Mouse (Mus musculus) Muller cell, postnatal 12 days (primary cell): ENCODE data around the gene Tnik.

Experiments
- DNase-seq: peaks from one replicate; pipeline ENCODE4 v3.0.0-alpha.2; 2015; ENCODE audit errors: inconsistent ontology term

Gene Tnik

DNA sequence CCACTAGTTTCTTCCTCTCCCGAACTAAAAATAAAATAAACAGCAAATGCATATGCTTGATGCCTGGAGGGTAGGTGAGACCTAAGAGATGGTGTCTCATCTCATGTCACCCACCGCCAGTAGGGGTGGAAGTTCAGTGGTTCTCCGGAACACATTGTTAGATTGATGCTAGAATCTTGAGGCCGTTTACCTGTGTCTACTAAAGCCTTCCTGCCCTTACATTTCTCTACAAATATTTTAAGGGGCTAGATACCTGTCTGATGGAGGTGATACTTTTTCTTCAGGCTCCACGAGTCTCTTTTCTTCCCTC, 1.8 kb downstream of the Tnik start:
- no peak for DNase-seq

DNA sequence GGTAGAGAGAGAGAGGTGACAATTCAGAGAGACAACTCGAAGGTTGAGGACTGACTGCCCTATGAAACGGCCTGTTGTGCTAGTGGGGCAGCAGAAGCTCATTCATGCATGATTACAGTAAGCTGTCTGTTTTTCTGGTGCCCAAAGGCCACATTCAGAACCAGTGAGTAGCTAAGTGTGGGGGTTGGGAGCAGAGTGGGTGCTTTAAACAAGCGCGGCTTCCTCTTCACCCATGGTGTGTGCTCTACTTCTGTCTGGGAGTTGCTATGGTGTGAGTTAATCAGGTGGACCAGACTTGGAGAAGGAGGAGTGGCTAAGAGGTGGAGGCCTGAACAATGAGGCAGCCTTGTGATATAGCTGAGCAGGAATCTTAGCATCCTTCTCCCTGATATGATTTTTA, 2.2 kb downstream of the Tnik start:
- DNase-seq = peak; percentile 80

DNA sequence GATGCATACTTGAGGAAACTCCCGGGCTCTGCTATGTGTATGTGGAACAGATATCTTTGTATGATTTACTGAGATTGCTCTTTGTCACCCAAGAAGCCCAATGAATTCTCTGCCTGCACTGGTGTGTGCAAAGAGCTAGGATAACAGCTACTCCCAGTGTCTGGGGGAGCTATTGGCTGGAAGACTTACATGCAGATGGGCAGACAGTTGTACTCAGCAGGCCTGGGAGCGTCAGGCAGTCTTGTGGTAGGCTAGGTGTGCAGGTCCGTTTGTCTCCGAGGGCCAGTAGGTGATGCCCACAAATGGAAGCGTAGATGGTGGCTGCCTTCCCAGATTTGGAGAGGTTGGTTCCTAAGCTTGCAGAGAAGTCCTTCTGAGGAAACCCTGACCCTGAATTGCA, 2.6 kb downstream of the Tnik start:
- DNase-seq = no peak

DNA sequence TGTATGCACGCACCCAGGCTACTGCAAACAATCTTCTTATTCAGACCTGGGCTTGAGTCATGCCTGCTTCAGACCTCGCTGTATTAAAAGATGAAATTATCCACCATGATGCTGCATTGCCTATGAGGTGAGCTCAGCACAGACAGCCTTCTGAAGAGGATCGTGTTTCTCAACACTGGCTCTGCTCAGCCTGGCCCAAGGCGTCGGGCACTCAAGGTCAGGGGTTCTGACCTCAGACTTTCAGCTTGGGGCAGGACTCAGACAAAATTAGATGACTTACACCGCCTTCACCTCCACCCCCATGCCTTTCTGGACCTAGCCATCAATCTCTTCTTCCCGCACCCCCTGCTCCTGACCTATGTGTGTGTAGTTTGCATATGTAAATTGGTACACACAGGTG, 4.2 kb downstream of the Tnik start:
- DNase-seq = no peak

DNA sequence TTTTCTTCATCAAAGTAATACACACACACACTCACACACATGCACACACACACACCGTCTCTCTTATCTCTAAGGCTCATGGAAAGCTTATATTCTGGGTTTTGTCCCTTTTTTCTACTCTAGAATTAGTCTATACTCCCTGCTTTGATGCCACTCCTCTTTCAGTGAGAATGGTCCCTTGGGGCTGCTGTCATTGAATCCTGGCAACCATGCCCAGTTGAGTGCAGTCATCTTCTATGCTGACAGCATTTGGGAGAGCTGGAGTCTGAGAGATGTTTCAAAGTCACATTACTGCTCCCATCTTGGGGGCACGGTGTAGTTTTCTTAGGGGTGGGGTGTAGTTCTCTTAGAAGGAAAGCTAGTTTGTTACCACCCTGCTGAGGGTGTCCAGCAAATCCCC, 6.7 kb downstream of the Tnik start:
- DNase-seq = no peak

DNA sequence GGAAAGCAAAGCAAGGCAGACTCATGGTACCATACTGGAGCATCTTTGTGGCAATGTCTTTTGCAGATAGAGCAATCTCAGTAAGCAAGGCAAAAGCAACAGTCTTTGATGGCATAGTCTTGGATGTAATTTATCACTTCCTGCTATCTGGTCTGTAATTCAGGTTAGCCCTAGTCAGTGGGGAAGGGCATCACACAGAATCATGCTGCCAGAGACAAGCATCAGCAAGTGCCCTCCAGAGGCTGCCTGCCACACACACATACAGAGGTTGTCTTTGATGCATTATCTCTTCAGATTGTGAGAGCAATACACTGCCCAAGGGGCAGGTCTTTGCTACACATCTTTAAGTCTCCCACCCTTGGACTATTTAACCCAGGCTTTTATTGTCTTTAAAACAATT, 8.9 kb downstream of the Tnik start:
- DNase-seq = no peak

DNA sequence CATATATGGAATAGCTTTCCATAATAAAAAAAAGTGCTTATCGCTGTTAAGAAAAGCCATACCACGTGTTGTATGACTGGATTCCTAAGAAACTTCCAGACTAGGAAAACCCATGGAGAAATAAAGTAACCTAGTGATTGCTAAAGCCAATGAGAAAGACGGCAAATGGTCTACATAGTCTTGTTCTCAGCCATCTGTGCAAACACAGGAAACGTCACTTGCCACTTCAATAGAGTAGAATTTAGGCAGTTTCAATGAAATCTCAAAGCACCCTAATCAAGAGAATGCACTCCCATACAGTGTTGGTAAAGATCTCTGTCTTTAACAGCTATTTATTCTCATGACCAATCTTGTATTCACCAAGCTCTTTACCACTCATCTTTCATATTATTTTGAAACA, 11.7 kb downstream of the Tnik start:
- DNase-seq = no peak

DNA sequence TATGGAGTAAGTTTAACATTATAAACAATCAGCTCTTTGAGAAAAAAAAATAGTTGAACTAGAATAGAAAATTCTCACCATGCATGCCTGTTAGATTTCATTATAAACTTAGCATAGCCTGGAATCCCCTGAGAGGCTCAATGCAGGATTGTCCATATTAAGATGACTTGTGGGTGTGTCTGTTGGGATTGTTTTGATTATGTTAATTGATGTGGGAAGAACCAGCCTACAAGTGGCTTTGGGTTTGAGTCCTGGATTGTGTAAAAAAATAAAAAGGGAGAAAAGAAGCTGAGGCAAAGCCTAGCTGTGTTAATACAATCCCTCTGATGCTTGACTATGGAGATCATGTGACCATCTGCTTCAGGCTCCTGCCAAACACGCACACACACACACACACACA, 26.7 kb downstream of the Tnik start:
- DNase-seq = no peak

DNA sequence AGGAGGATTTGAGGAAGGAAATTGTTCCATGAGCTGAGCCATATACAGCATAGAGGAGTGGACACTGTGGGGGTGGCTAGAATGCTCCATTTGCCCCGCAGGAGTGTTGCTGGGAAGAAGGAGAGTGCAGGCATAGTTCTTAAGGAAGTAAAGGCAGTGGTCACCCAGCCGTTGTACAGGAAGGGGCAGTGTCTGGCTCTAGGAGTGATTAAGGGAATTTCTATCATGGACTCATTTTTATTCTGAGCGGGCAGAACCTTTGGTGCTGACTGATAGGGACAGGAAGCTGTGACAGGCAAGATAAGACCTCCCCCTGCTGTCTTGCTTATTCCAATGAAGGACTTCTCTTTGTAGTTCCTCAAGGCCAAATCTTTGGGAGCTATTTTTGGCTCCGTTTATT, 38.4 kb downstream of the Tnik start:
- no peak for DNase-seq

DNA sequence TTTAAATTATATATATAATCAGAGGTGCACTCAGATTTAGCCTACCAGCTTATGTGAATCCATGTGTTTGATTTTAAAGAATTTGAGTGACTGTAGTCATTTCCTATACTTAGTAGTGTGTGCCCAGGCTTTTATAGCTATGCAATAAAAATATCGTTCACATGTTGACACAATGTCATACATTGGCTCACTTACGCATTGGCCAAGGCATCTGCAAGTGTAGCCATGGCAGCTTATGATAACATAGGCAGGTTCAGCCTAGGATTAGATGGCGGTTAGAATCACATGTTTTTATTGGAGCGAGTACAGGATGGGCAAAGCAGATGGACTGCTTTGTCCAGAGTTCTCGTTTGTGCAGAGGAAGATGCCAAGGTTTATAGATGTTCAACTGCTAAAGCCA, 40.9 kb downstream of the Tnik start:
- no peak for DNase-seq

DNA sequence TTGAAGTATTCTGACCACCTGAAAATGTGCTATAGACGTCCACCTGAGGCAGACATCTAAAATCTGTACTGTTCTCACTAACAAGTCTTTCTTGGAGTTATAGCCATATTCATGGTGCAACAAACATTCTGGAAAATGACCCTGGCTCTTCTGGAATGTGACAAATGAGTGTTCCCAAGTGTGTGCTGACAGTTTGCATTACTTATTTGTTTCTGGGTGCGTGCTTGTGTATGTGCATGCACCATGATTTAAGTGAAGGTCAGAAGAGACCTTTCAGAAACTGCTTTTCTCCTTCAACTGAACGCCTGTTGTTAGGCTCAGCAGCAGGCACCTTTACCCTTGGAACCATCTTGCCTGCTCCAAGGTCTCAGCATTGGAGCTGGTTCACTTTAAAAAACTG, 43.8 kb downstream of the Tnik start:
- DNase-seq = no peak

DNA sequence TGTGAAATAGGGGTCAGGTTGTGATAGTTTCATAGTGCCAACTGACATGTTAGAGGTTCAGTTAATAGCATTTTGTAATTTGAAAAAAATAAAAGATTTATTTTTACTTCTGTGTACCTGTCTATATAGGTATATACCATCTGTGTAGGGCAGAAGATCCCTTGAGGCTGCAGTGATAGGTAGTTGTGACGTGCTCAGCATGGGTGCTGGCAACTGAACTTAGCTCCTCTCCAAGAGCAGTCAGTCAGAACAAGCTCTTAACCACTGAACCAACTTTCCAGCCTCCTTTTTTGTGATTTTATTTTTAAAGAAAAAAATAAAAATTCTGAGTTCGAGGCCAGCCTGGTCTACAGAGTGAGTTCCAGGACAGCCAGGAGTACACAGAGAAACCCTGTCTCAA, 51.4 kb downstream of the Tnik start:
- no peak for DNase-seq

DNA sequence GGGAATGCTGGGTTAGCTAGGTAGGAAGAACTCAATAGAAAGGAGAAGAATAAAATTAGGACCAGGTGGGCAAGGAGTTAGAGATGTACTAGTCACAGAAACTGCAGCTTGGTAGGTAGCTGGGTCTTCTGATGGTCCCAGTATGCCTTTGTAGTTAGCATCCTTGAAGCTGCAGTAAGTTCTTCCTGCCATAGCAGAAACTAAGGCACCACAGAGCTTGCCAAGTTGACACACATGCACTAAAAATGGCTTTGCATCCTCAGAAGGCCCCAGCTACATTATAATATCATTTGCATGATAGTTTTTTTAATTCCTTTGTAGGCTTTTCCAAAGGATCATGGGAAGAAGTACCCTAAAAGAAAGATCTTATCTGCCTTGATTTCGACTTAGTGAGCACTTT, 54.3 kb downstream of the Tnik start:
- no peak for DNase-seq

DNA sequence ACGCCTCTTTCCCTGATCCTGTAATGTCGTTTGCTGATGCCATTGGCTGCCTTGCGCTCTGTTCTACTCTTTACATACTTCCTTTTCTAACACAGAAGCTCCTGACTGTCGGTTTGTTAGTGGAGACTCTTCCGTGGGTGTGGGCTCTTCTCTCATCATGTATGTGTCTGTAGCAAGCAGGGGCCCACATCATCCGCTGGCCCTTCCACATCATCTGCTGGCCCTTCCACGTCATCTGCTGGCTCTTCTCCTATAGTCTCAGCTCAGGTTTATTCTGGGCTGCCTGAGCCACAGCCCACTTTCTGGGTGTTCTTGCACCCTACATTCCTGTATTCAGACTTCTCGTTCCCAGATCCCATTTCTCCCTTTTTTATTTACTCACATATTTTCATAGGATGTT, 58.6 kb downstream of the Tnik start:
- DNase-seq = no peak

DNA sequence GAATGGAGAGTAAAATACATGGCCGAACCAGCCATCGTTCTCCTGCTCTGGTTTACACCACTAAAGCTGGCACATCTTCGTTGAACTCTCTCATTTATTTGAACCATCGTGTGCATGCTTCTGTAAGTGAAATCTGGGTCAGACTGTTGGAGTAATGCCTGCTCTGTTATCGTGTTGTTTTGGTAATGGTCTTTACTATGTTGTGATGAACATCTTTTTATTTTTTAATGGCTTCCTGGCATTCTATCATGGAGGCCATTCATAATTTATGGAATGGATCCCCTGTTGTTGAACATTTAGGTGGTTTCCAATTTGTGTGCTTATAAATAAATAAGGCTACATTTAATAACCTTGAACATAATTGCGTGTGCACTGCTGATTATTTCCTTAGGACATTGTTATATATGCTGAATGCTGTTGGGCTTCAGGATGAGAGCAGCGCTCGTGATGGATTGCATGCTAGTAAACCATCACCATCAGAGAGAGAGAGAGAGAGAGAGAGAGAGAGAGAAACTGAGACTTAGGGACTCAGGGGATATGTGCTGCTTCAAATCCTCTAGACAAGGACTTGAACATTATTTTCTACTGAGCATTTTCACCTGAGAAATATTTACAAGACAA, 62.7 kb downstream of the Tnik start:
- DNase-seq = no peak

DNA sequence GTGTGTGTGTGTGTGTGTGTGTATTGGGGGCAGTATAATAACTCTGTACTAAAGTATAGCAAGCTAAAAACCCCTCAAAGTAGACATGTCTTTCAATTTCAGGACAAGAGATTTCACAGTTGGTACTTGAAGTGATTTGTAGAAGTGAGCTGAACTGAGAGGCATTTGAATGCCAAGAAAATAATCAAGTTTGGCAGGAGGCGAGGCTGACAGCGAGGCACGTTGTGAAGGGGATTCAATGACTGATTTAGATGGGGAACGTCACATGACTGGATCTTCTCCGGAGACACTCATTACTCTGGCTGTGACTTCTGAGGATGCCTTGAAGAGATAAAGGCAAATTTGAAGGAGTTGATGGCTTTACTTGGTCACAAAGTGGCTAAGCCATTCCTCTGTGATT, 69.3 kb downstream of the Tnik start:
- no peak for DNase-seq

DNA sequence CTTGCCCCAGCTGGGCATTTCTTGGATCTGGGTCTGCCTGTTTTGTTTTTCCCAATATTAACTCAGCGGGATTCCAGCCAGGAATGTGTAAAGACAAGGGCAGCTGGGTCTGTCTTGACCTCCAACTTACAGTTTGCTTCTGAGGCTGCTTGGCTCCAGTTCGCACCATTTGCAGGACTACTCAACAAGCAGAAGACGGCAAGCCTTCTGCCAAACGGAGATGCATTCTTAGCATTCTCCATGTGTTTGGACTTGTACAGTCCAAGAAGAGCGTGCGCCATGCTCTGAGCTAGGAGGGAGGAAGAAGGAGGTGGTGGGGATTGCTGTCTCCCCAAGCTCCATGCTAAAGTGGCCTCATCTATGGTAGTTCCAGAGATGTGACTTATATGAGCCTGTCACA, 70.9 kb downstream of the Tnik start:
- DNase-seq = peak; percentile 87

DNA sequence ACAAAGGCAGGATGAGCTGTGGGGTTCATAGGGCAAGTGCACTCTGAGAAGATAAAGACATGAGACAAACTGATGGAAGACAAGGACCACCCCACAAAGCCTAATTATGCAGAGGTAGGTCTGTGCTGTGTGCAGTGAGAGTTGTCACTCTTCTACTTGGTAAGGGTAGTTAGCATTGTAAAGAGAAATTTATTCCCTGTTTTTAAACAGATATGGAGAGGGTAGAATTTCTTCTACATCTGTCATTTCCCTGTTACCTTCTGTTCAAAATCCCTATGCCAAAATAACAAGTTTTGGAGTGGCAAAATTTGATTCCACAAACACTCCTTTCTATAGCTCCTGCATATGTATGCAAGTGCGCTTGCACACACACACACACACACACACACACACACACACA, 71.5 kb downstream of the Tnik start:
- DNase-seq = no peak

DNA sequence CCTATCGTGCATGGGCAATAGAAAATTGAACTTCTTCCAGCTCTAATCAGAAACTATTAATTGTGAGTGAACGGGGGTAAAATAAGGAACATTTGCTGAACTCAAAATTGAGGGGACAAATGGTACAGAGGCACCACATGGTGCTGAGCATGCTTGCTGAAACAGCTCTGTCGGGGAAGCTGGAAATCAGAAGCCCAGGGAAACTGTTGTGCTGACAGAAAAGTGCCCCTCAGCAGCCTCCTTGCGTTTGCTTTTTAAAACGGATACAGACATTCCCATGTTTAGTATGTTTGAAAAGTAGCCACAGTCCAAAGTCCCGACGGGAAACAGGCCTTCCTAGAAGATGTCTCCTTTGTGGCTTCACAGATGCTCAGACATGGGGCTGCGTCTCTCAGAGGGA, 77.1 kb downstream of the Tnik start:
- no peak for DNase-seq

DNA sequence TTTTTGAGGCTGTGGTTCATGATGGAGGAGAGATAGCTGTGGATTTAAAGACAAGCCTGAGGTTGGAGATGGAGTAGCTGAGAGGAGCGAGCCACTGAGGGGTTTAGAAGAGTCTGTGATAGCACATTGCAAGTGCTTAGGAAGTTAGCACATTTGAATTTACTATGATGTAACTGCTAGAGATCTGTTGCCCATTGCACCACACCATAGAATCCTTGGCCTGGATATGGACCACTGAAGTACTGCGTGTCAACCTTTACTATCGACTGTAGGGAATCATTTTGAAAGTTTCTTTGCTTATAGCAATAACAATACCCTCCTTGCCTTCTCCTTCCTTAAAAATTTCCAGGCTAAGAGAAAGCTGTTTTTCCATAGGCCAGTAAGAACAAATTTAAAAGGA, 80.2 kb downstream of the Tnik start:
- DNase-seq = no peak

DNA sequence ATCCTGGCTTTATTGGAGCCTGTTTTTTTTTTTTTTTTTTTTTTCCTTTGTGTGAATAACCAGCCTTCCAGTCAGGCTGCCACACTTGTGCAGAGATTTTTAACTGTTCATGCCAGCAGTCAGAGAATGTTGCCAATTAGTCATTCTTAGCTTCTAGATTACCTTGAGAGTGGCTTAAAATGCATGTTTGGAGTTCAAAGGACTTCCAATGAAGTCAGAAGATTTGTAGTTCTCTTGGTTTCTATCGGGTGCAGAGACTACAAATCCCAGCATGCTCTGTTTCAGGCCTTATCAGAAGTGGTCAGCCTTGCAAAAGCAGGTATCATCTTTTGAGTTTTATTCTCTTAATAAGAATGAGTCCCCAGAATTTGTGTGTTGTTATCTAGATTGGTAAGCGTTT, 80.6 kb downstream of the Tnik start:
- DNase-seq = peak; percentile 22

DNA sequence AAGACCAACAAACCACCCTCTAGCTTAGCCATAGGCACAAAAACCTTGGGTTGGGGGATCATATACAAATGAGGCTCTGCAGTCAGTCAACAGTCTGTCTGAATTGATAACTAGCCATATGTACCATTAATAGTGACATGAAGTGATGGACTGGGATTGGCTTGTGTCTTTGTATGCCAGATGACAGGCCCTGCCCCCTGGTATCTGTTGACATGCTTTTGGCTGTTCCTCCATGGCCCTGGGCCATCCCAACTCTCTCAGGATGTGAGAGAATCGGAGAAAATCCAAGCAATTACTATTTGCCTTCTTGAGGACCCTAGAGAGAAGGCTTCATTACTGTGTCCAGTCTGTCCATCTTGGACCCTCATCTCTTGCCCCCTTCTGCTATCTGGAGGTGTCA, 82.4 kb downstream of the Tnik start:
- DNase-seq = no peak

DNA sequence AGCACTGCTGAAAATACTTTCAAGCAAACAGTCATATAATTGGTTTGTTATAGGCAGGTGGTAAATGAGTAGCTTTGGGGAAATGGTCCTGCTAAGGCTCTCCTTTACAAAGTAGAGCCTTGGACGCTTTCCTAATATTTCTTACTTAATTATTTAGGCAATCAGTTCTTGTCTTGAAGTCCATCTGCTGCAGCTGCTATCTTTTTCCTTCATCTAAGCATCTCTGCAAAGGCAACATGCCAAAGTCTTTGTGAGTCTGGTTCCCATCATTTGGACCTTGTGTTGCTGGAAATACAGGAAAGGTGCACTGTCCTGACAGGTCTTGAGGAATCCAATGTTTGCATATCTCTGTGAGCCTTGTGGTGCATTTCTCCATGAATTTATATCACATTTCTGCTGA, 82.9 kb downstream of the Tnik start:
- DNase-seq = no peak

DNA sequence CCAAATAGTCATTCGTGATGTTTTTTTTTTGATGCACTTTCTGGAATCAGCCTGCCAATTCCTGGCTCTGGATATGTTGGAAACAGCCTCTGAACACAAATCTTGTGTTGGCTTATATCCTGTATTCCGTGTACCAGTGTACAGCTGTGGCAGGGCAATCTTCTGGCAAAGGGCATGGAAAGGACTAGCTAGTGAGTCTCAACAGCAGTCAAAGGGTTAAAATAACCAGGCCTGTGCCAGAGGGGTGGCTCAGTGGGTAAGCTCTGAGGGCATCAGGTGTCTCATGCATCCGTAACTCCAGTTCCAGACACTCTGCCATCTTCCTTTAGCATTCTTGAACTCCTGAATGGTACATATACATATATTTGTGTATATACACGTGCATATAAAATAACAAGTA, 83.5 kb downstream of the Tnik start:
- DNase-seq = no peak

DNA sequence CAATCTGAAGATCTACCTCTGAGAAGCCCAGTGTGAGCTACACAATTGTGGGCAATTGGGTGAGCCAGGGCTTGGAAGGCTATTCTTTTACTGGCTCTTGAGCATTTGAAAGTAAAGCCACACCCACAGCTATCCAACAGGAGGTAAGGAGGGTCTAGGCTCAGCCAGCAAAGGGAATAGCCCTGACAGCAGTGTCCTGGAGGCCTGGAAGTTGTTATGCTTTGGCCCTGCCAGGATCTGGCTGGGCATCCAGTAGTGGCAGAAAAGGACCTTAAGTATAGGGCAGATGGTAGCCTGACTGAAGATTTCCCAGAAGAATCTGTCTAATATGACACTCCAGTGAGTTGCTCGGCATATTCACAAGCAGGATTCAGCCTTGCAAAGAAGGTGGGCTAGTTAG, 85.7 kb downstream of the Tnik start:
- DNase-seq = no peak
